In genomic region chr9:122188724-122189123, GRCm38 (mm10) we compare ENCODE assay signal across 9 mouse cellular contexts.
A peak's percentile ranks its signal among the peaks of the same experiment; 100 is the strongest.
DNase-seq lines count a peak whose midpoint lies in the region; ATAC-seq and TF ChIP-seq lines count a peak whose summit lies in the region.
"Had no signal": no experiment of that assay in that cellular context is flagged by ENCODE, and none has a peak within 500 bp of the region (broad histone marks: within the 10 kb centered on the region; RNA-seq: fewer than 3 reads in every experiment).

No protein-coding gene starts in this region.

- H3K79me2 ChIP-seq in heart, adult 2 months (replicated peaks; ENCODE audit: control insufficient read depth, insufficient read depth, low read length), result no peaks in the 10 kb centered on the region

- H3K27me3 ChIP-seq in heart, adult 2 months (ENCODE audit: control insufficient read depth, insufficient read depth, low read length), result no peaks in the 10 kb centered on the region
- H3K27me3 ChIP-seq: midbrain, embryonic 12.5 days had no signal

- H3K36me3 ChIP-seq in heart, adult 2 months (ENCODE audit: control insufficient read depth, insufficient read depth, low read length), result peaks cover 15% of the 10 kb centered on the region; the same call in 1 of the 2 replicates
- H3K36me3 ChIP-seq: midbrain, embryonic 12.5 days had no signal

- H3K27ac ChIP-seq in heart, adult 2 months, result peak overlapping the region; percentile 98
- H3K27ac ChIP-seq: midbrain, embryonic 12.5 days had no signal

- TF ChIP-seq EP300 in heart, adult 2 months (IDR thresholded peaks at IDR 0.05; ENCODE audit: insufficient read depth, low read depth, low read length), result no peak

- no peak for TF ChIP-seq POLR2A in heart, adult 2 months (IDR thresholded peaks at IDR 0.05; ENCODE audit: insufficient read depth, low read depth, low read length)

- peak; percentile 93 for ATAC-seq in inflammation-experienced regulatory T-cells, adult 6 months
- ATAC-seq in neutrophil, adult 5-6 weeks (ENCODE audit: extremely low read depth, insufficient number of reproducible peaks, low FRiP score, poor library complexity, severe bottlenecking), result peak; percentile 53; the same call in 1 of the 2 replicates

- peaks cover 35% of the 10 kb centered on the region for H3K4me1 ChIP-seq in heart, adult 2 months (ENCODE audit: control insufficient read depth, insufficient read depth, low read length)
- H3K4me1 ChIP-seq: midbrain, embryonic 12.5 days had no signal

- intact Hi-C loops in heart, adult 2 months (cut with DNase I), result loop anchor here (5.0 kb wide), 1 partner anchor 121 kb away; no protein-coding TSS in a partner anchor
- intact Hi-C loops in gastrocnemius, postnatal 14 days (cut with DNase I; ENCODE audit: low total_unique reads), result no loop called here

- 58% methylated on average over 1 of the region's 1 CpGs for WGBS in heart, adult 2 months

- no peak overlapping the region for H3K4me3 ChIP-seq in heart, adult 2 months
- H3K4me3 ChIP-seq: midbrain, embryonic 12.5 days had no signal

- H3K9ac ChIP-seq in heart, adult 2 months (ENCODE audit: low read depth, low read length), result no peak overlapping the region
- H3K9ac ChIP-seq: midbrain, embryonic 12.5 days had no signal

- TF ChIP-seq CTCF in heart, adult 2 months (IDR thresholded peaks at IDR 0.05), result peak; percentile 60

- no peak for DNase-seq in heart, adult 2 months
- DNase-seq in heart, adult 11 months, result no peak
- DNase-seq in CD4-positive, CD25-positive, alpha-beta regulatory T cell, adult 2 months (ENCODE audit: low read depth, low spot score), result peak; percentile 84
- DNase-seq in ovary, adult 18-20 months (ENCODE audit: low spot score), result no peak
- DNase-seq in gastrocnemius, postnatal 14 days, result no peak
- no peak for DNase-seq in embryo, embryonic 11 days
